Mouse (Mus musculus) neural tube, embryonic 11.5 days (tissue): ENCODE measurements at regions not wholly inside any gene's neighbourhood (a gene's known extent, or its start where the extent isn't known, plus 50 kb on each side); places are given as distances from the start of the nearest gene placed in this dataset.

Experiments
- ATAC-seq: fragments of 200-750 bp; cut with Nextera tagmentation; 2 replicates; pipeline ENCODE4 v1.8.0; 2017; ENCODE audit warnings: moderate number of reproducible peaks, mild to moderate bottlenecking, moderate TSS enrichment, moderate library complexity; ENCODE audit not compliant: insufficient read depth, low FRiP score, low TSS enrichment
- DNase-seq: peaks from one replicate; pipeline ENCODE4 v3.0.0-alpha.2; 2015; ENCODE audit warnings: low spot score
- H3K27ac ChIP-seq: fragments of 300-500 bp; sonication (generic); 2 replicates; pipeline ENCODE4 v1.5.1; 2014; ENCODE audit warnings: low read depth, mild to moderate bottlenecking, low read length
- H3K27me3 ChIP-seq: fragments of 300-500 bp; sonication (generic); 2 replicates; pipeline ENCODE4 v1.6.1; 2014; ENCODE audit warnings: mild to moderate bottlenecking, low read length, mixed read lengths; ENCODE audit not compliant: control insufficient read depth, insufficient read depth
- H3K36me3 ChIP-seq: fragments of 300-500 bp; sonication (generic); 2 replicates; pipeline ENCODE4 v1.6.1; 2014; ENCODE audit warnings: mild to moderate bottlenecking, low read length, moderate library complexity, mixed read lengths; ENCODE audit not compliant: control insufficient read depth, insufficient read depth
- H3K4me1 ChIP-seq: fragments of 300-500 bp; sonication (generic); 2 replicates; pipeline ENCODE4 v1.6.1; 2014; ENCODE audit warnings: low read length, mixed read lengths; ENCODE audit not compliant: control insufficient read depth, insufficient read depth
- H3K4me2 ChIP-seq: fragments of 300-500 bp; sonication (generic); 2 replicates; pipeline ENCODE4 v1.6.1; 2014; ENCODE audit warnings: low read depth, mild to moderate bottlenecking, moderate library complexity
- H3K4me3 ChIP-seq: fragments of 300-500 bp; sonication (generic); 2 replicates; pipeline ENCODE4 v1.5.1; 2014; ENCODE audit warnings: low read depth, low read length
- H3K9ac ChIP-seq: fragments of 300-500 bp; sonication (generic); 2 replicates; pipeline ENCODE4 v1.6.1; 2014; ENCODE audit warnings: mild to moderate bottlenecking, low read length
- H3K9me3 ChIP-seq: fragments of 300-500 bp; sonication (generic); 2 replicates; pipeline ENCODE4 v1.6.1; 2016; ENCODE audit warnings: low read length; ENCODE audit not compliant: control insufficient read depth
- WGBS: fragments of 180-500 bp; shearing (Covaris S2); extraction: QIAGEN DNeasy Blood & Tissue Kit; methylation state at CpG from one replicate; pipeline ENCODE4 v1.1.7; 2014; 5-methylcytosine and 5-hydroxymethylcytosine counted together

GRCm38 (mm10) chr3:105375383-105375782 is 76.7 kb upstream of the Kcnd3 start:
- Histone ChIP-seq H3K4me3 (no peak overlapping the region), H3K4me1 (no peaks in the 10 kb centered on the region), H3K36me3 (no peaks in the 10 kb centered on the region), H3K27me3 (no peaks in the 10 kb centered on the region), H3K9me3 (no peaks in the 10 kb centered on the region), H3K27ac (no peak overlapping the region), H3K9ac (no peak overlapping the region), H3K4me2 (no peak overlapping the region)
- WGBS: 68% methylated on average over 5 of the region's 5 CpGs
- ATAC-seq: no peak
- DNase-seq: no peak

- Histone ChIP-seq H3K36me3 (no peaks in the 10 kb centered on the region), H3K27me3 (no peaks in the 10 kb centered on the region), H3K4me2 (no peak overlapping the region), H3K4me1 (no peaks in the 10 kb centered on the region), H3K27ac (no peak overlapping the region), H3K9me3 (no peaks in the 10 kb centered on the region), H3K9ac (no peak overlapping the region), H3K4me3 (no peak overlapping the region)
- ATAC-seq: no peak
- 85% methylated on average over 7 of the region's 7 CpGs for WGBS
- DNase-seq: no peak
These were observed 76.3 kb upstream of the Kcnd3 start for GRCm38 (mm10) chr3:105375820-105376219.

GRCm38 (mm10) chr3:105376346-105376745 is 75.8 kb upstream of the Kcnd3 start:
- H3K4me3 ChIP-seq: no peak overlapping the region
- no peaks in the 10 kb centered on the region for H3K9me3 ChIP-seq
- no peaks in the 10 kb centered on the region for H3K36me3 ChIP-seq
- DNase-seq (no peak), ATAC-seq (no peak)
- no peak overlapping the region for H3K27ac ChIP-seq
- H3K4me2 ChIP-seq: no peak overlapping the region
- 56% methylated on average over 5 of the region's 5 CpGs for WGBS
- H3K27me3 ChIP-seq: no peaks in the 10 kb centered on the region
- H3K4me1 ChIP-seq: no peaks in the 10 kb centered on the region
- no peak overlapping the region for H3K9ac ChIP-seq

- ATAC-seq: no peak
- Histone ChIP-seq H3K9me3 (no peaks in the 10 kb centered on the region), H3K27me3 (no peaks in the 10 kb centered on the region), H3K4me1 (no peaks in the 10 kb centered on the region), H3K36me3 (no peaks in the 10 kb centered on the region), H3K4me3 (no peak overlapping the region), H3K27ac (no peak overlapping the region), H3K9ac (no peak overlapping the region), H3K4me2 (no peak overlapping the region)
- DNase-seq: no peak
- 96% methylated on average over 4 of the region's 4 CpGs for WGBS
These were observed 71.3 kb upstream of the Kcnd3 start for GRCm38 (mm10) chr3:105380818-105381217.

- Histone ChIP-seq H3K36me3 (no peaks in the 10 kb centered on the region), H3K27me3 (no peaks in the 10 kb centered on the region), H3K9ac (no peak overlapping the region), H3K4me1 (no peaks in the 10 kb centered on the region), H3K27ac (no peak overlapping the region), H3K9me3 (no peaks in the 10 kb centered on the region), H3K4me2 (no peak overlapping the region), H3K4me3 (no peak overlapping the region)
- ATAC-seq (no peak), DNase-seq (no peak)
- WGBS: 81% methylated on average over 8 of the region's 8 CpGs
These were observed 59.3 kb upstream of the Kcnd3 start for GRCm38 (mm10) chr3:105392611-105393514.
